Mouse (Mus musculus): Measurements from ENCODE around the gene Dennd2a.

- TF ChIP-seq POLR2A (IDR thresholded peaks at IDR 0.05; ENCODE audit: low read depth, low read length) (no peak), CTCF (IDR thresholded peaks at IDR 0.05; ENCODE audit: extremely low read depth, insufficient read depth, insufficient read length, insufficient replicate concordance) (no peak)
Observed at GRCm38 (mm10) chr6:39539679-39540155, 17.9 kb downstream of the Dennd2a start.

All from spleen, adult 2 months (tissue).